Mouse (Mus musculus) liver, adult 10 weeks (tissue): ENCODE results near the gene Fam50a. TPM values are rescaled to one million over a fixed set of nuclear protein-coding genes. Genes with fewer than 3 reads are reported as not detected.

Experiments
- polyA plus RNA-seq: library from polyadenylated mRNA; stranded (reverse); fragments of 350-450 nt; fragmentation: Illumina TruSeq; extraction: RNeasy Lipid Tissue Mini Kit (QIAGEN cat#74804); gene quantifications from one replicate; pipeline ENCODE4 v1.2.3, GENCODE M21; 2014; ENCODE audit warnings: low read depth, low replicate concordance

Fam50a gene
- 11.2 TPM for polyA plus RNA-seq

GRCm38 (mm10) chrX:74312540-74313464 lies at the start of gene Fam50a:
Gene Fam50a (plus strand): TSS chrX:74313033.

GRCm38 (mm10) chrX:74270062-74270901 lies 42.6 kb upstream of the Fam50a start, which contains the start of gene Rpl10:
Gene Rpl10 (plus strand): TSS chrX:74270812.

GRCm38 (mm10) chrX:74281732-74282394 lies 31.0 kb upstream of the Fam50a start, which contains the start of the genes Taz and Dnase1l1:
Gene Taz (plus strand): TSS chrX:74281912.
Gene Dnase1l1 (minus strand): TSS chrX:74282337.

GRCm38 (mm10) chrX:74296538-74297448 lies 16.0 kb upstream of the Fam50a start, which contains the start of gene Atp6ap1:
Gene Atp6ap1 (plus strand): TSS chrX:74297097.

GRCm38 (mm10) chrX:74304867-74305700 lies 7.7 kb upstream of the Fam50a start, which contains the start of gene Gdi1:
Gene Gdi1 (plus strand): TSS chrX:74304998.

GRCm38 (mm10) chrX:74328725-74329161 lies 15.9 kb downstream of the Fam50a start, which contains the start of gene Plxna3:
Gene Plxna3 (plus strand): TSS chrX:74329066.

GRCm38 (mm10) chrX:74353467-74353770 lies 40.6 kb downstream of the Fam50a start, which contains the start of gene Lage3:
Gene Lage3 (minus strand): TSS chrX:74353618.

Other genes starting within 250 kb of the Fam50a start
- not detected for gene Opn1mw, start 185.6 kb upstream of the Fam50a start, polyA plus RNA-seq
- gene Mecp2, start 177.7 kb upstream of the Fam50a start, polyA plus RNA-seq = 4.2 TPM
- not detected for gene Tex28, start 145.2 kb upstream of the Fam50a start, polyA plus RNA-seq
- not detected for gene Tktl1, start 135.8 kb upstream of the Fam50a start, polyA plus RNA-seq
- gene Flna, start 63.2 kb upstream of the Fam50a start, polyA plus RNA-seq = 7.1 TPM
- gene Emd, start 58.3 kb upstream of the Fam50a start, polyA plus RNA-seq = 18.4 TPM
- 843 TPM for gene Rpl10, start 42.2 kb upstream of the Fam50a start, polyA plus RNA-seq
- gene Taz, start 31.1 kb upstream of the Fam50a start, polyA plus RNA-seq = 25.2 TPM
- gene Dnase1l1, start 30.7 kb upstream of the Fam50a start, polyA plus RNA-seq = 7.3 TPM
- 73.7 TPM for gene Atp6ap1, start 15.9 kb upstream of the Fam50a start, polyA plus RNA-seq
- gene Gdi1, start 8.0 kb upstream of the Fam50a start, polyA plus RNA-seq = 65.8 TPM
- gene Plxna3, start 16.0 kb downstream of the Fam50a start, polyA plus RNA-seq = 0.13 TPM
- 10.4 TPM for gene Lage3, start 40.6 kb downstream of the Fam50a start, polyA plus RNA-seq
- 19.5 TPM for gene Ubl4a, start 60.2 kb downstream of the Fam50a start, polyA plus RNA-seq
- 2.3 TPM for gene Slc10a3, start 60.3 kb downstream of the Fam50a start, polyA plus RNA-seq
- 4.7 TPM for gene Fam3a, start 80.2 kb downstream of the Fam50a start, polyA plus RNA-seq
- 44.8 TPM for gene Ikbkg, start 80.3 kb downstream of the Fam50a start, polyA plus RNA-seq
- gene G6pdx, start 116.2 kb downstream of the Fam50a start, polyA plus RNA-seq = 1.2 TPM
- not detected for gene Gm6880, start 168.4 kb downstream of the Fam50a start, polyA plus RNA-seq